Mouse (Mus musculus): Measurements from ENCODE around the gene Orai3.

The Orai3 gene

DNA sequence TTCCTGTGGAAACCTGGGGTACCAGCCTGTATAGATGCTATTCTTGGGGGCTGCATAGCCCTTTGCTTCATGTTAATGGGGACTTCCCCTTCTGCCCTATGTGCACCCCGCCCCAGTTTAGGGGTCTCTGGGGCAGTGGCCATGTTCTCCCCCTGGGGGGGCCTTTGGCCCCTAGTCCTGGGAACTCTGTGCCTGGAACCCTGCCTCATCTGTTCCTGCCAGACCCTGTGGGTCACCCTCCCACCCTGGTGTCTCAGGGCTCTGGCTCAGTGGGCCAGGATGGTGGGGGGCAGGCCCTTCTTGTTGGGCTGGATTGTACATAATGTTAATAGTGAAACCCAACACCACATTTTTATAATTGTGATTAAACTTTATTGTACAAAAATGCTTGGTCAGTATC lies 30.1 kb downstream of the Orai3 start:
- DNase-seq, result no peak

DNA sequence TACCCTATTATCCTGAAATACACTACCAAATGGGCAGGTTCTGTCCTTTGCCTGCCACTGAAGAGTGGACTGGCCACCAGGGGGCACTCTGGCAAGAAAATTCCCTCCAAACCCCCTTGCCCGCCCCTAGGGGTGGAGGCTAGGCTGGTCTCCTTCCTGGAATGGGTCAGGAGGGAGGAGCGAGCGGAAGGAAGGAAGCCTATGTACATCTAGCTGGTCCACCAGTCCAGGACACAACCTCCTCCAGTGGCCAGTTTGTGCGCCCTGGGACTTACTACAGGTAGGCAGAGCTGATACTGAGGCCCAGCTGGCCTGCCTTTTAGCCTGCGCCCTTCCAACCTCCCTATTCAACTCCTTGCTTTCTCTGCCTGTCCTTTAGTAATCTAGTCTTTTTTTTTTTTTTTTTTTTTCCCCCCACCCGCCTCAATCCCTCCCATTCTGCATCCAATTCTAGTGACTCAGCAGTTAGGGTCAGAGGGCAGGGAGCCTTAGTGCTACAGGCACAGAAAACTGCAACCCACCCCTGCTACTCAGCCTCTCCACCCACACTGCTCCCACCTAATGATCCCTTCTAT lies 30.9 kb downstream of the Orai3 start, which contains the start of gene Hsd3b7:
Gene Hsd3b7, plus strand, starts transcription at position 170 of the 575 bp plus-strand sequence.
- peak; percentile 97 for DNase-seq

DNA sequence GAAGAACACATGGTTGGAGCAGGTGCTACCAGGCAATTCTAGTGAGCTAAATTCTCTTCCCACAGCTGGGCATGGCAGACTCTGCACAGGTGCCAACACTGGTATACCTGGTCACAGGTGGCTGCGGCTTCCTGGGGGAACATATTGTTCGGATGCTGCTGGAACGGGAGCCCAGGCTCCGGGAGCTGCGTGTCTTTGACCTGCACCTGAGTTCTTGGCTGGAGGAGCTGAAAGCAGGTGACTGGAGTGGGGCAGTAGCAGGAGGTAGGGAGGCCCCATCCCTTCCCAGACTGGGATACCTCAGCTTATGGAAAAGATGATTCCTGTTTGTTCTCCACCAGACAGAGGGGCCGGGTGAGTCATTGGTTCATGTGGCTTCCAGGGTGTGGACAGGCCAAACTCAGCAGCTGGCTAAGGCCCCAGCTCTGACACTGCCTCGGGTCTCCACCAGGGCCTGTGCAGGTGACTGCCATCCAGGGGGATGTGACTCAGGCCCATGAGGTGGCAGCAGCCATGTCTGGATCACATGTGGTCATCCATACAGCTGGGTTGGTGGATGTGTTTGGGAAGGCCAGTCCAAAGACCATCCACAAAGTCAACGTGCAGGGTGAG lies 31.5 kb downstream of the Orai3 start:
- DNase-seq, result no peak

DNA sequence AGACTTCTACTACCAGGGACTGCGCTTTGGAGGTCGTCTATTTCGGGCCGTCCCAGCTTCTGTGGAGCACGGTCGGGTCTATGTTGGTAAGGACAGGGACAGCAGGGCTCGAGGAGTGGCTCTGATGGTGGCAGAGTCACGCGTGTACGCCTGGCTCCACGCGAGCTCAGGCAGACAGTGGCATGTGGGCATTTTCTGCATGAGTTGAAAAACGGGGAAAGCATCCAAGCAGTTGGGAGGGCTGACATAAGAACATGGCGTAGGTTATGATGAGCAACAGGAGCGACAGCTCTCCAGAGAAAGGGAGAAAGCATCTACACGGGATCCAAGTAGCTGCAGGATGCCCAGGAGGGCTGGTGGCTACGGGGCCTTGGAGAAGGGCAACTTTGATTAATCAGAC lies 32.7 kb downstream of the Orai3 start:
- DNase-seq, result no peak

DNA sequence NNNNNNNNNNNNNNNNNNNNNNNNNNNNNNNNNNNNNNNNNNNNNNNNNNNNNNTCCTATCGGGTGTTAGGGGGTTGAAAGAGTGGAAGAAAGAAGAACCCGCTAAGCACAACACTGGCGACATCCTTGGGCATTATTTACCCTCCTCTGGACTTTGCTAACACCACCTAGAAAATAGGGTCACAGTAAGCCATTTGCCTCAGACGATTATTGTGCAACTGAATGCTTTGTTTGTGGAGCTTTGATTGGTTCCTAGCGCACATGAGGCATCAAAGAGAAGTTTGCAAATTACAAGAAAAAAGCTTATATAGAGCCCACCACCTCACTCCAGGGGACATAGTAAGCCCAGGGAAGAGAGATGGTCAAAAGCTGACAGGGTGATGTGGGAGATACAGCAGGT lies 39.2 kb downstream of the Orai3 start:
- no peak for DNase-seq

DNA sequence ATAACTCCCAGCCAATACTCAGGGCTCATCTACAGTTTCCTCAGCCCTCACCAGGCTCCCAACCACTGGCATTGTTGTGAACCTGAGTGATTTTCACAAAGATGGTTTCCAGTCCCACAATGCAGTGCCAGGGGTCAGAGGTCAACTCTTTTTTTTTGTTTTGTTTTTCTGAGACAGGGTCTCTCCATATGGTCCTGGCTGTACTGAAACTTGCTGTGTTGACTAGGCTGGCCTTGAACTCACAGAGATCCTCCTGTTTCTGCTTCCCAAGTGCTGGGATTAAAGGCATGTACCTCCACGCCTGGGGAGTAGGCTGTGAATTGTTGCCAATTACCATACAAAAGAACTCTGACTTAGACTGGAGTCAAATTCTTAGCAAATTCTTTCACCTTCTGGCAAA lies 40.2 kb downstream of the Orai3 start:
- no peak for DNase-seq

DNA sequence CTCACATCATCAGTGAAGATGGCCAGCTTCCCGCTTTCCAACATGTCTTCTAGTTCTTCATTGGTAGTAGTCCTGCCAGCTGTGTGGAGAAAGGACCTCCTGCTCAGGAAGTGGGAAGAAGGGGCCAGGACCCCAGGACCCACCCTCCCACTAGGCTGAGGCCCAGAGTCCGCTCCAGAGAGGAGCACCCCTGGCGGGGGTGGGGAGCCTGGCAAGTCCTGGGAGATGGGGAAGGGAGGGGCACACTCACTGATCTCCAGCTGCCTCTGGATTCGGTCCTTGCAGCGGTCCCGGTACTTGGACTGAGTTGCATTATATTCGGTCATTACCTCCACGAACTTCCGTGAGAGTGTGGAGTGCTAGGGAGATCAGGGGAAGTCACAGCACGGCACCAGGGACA lies 41.0 kb downstream of the Orai3 start:
- DNase-seq, result no peak

DNA sequence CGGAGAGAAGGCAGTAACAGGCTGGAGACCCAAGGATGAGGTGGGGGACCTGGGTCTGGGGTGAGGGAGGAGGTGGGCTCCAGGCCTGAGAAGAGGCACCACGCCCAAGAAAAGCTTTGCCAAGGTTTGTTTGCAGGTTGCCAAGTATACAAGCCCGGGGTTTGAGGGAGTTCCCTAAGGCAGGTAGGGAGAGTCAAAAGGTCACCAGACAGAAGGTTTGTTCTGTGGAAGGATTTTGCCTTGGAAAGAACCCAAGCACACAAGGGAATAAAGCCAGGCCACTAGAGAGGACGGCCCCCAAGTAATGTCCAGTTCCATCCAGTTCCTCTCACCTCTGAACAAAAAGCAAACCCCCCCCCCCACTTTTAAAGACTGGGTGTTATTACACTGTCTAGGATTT lies 41.6 kb downstream of the Orai3 start:
- DNase-seq, result no peak

DNA sequence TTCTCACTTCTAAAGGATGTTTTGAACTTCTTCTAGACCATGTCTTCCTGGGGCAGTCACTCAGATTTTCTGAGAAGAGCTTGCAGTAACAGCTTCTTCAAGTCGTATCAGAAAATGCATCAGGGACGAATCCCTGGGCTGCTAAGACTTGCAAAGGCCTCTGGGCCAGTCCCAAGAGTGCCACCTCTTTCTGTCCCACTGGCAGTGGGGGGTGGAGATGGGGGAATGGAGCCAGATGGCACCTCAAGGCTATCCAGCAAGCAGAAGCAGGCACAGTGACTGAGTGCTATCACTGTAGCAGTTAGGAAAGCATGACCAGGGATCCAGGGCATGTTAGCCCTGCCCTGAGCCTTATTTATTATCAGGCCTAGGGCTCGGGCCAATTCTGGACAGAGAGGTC lies 42.7 kb downstream of the Orai3 start:
- DNase-seq, result no peak

DNA sequence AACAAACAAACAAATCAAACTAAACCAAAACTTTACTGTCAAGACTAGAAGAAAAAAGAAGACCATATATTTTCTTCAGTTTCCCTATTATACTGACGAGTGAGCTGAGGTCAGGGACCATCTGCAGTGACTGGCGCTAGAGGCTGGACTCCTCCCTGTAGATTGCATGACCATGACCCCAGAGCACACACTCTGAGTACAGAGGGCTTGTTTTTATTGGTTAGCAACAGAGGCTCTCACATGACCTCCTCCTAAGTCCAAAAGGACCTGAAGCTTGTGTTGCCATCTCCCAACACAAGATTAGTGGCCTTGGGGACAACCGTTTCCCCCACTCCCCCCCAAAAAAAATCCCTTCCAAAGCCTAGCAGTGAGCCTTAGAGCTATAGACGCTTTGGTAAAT lies 44.2 kb downstream of the Orai3 start:
- no peak for DNase-seq

DNA sequence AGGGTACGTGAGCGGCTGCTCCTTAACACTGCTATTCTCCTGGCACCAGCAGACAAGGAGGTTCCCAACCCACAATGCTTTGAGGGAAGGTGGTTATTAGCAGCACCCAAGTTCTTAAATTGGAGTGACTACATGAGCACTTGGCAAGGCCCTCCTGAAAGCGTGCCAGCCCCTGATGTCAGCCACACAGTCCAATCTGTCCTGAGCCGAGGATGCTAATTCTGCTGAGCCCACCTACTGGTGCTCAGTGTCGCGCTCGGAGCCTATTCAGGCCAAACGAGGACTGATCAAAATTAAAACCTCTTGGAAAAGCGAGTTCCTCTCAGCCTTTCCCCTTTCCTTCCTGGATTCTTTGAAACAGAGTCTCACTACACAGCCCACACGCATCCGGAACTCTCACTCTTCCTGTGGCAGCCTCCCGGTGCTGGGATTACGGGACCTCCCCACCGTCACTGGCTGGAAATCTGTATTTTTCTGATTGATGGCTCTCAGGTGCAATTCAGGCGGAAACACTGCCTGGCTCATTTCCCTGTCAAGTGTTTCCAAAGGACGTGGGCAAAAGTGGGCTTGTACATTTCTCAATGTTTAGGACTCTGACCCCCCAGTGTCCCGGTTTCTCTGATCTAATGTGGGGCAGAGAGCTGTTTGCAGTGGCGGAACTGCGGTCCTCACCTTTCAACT lies 44.8 kb downstream of the Orai3 start:
- peak; percentile 48 for DNase-seq

DNA sequence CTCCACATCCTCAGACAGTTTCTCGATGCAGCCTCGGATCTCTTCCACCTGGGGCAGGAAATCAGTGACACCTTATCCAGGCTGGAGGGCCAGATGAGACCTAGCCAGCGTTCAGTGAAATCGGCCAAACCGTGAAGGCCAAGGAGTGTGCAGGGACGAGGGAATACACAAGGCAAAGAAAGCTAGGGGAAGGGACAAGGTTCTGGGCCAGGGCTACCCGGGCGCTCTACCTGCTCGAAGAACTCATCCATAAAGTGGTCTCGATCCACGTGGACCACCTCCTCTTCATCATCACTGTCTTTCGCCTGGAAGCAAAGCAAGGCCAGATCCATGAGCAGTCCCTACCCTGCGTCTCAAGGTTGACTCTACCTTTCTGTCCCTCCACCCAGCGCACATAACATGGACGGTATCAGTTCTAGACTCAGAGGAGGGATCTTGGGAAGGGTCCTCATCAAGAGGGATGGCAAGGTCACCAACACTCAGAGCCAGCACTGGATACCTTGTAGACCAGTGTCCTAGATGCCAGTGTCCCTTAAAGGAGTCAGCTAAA lies 45.6 kb downstream of the Orai3 start:
- no peak for DNase-seq

DNA sequence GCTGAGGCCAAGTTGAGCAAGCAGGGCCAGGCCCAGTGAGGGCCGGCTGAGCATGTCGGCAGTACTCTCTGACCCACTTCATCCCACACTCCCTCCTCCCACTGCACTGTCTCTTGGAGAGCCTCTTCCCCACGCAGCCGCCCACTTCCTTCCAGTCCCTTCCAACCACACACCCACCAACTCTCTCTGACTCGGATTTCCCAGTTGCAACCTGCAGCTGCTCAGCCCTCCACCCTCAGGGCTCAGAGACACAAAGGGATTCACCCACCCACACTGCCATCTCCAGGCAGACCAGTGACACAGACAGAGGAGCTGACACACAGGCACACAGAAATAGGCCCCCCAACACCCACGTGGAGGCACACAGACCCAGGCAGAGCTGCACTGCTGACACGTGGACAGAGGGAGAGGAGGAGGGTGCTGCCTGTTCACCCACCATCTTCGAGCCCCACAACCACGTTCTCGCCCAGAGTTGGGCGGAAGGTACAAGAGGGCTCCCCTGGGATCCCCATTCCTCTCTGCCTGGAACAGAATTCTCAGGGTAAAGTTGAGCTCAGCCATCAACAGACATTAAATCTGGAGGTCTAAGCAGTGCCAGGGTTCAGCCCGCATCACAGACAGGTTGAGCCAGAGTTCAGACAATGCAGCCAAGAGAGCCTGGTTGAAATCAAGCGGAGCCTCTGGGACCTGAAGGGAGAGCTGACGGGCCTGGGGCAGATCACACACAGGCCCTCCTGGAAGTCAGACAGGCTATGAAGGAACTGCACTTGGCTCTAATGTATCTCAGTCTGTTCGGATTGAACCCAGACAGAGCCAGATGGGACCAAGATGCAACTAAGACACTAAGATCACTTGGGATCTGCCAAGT lies 46.6 kb downstream of the Orai3 start:
- DNase-seq, result peak; percentile 56

DNA sequence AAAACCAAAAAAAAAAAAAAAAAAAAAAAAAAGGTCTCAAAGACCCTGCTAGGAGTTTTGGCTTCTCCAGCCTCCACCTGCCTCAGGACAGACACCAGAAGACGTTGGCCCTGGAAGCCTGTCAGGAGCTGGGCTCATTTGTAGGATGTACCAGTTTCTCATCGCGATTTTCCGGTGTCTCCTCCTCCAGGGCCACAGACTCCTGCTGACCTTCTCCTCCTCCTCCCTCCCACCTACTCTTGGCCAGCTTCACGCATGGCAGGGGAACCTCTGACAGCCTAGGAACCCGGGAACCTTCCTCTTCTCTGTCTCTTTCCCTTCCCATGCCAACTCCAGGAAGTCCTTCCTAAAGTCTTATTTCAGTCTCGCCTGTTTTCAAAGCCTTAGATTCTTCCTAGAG lies 47.4 kb downstream of the Orai3 start:
- no peak for DNase-seq

DNA sequence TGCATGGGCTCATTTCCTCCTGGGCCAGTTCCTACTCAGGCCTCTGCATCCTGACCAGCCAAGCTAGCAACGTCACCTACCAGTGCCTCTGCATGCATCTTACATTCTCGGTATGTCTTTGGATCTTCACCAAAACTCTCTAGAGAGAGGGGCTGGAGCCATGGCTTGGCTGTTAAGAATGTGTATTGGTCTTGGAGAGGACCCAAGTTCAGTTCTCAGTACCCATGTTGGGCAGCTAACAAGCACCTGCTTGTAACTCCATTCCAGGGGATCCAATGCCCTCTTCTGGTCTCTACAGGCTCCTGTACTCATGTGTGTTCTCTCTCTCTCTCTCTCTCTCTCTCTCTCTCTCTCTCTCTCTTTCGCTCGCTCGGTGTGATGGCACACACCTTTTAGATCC lies 48.2 kb downstream of the Orai3 start:
- DNase-seq, result no peak

DNA sequence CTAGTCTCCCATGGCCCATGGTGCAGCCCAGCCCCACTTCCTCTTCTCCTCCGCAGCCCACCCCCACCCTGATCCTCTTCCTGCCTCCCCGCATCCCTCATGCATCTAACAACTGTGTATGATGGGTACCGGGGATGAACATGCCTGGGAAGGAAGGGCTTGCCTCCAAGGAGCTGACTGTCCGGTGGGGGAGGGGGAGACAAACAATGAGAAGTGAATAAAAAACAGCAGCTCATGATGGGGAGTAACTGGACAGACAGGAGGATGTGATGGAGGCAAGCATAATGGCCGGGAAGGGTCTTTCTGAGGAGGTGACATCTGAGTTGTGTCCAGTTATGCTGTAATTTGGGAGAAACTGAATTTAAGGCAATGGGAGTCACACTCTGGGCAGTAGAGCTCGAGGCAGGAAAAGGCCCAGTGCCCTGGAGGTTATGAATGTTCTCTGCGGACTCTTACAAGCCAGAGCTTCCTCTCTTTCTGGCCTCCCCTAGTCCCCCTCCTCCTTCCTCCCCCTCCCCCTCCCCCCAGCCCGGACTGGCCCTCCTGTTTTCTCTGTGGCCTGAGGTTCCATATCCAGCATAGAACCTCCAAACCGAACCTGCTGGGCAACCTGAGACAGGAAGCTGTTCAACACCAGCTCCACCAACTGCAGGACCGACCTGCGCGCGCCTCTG lies 51.4 kb downstream of the Orai3 start:
- DNase-seq, result no peak

DNA sequence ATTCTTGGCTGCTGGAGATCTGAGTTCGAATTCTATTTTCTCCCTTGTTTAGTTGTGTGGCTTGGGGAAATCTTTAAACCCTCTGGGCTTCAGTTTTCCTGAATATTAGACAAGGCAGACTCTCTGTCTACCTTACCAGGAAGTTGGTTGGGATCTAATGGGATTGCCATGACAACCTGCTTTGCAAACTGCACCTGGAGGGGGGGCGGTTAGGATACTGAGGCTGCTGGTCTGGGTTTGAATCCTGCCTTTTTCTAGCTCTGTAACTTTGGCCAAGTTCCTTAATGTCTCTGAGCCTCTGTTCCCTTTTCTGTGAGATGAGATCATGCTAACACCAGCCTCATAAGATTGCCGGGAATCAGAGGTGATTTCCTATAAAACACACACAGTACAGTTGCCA lies 52.9 kb downstream of the Orai3 start:
- DNase-seq, result no peak

DNA sequence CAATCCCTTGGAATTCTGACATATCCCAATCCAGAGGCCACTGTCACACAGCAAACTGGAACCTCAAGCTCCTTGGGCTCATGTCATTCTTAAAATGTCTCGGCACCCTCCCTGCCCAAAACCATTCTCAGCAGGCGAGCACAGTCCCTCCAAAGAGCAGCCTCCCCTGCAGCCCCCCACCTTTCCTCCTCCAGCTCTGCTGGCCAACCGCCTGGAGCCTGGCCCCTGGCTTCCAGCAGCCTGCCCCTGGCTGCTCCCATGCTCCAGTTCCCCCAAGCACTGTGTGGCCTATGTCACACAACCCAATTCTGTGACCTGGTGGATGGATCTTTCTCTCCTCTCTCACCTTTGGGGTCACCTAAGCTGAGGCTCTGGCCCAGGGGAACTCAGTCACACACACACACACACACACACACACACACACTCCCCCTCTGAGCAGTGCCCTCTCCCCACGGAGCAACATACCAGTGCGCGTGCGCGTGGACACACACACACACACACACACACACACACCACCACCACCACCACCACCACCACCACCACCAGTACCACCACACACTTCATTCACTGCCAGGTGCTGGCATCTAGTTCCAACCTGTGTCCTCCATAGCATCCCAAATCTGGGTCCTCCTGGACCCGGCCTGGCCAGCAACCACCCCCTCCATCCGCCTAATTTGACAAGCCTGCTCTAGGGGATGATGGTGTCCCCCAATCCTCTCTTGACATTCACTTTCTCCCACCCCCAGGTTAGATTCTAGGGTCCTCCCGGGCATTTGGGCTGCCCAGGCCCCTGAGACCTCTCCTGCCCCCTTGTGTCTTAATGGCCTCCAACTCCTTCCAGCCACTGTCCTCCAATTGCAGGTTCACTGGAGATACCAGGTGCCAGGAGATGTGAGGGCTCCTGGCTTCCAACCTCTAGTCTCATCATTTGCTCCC lies 53.9 kb downstream of the Orai3 start:
- DNase-seq, result no peak

DNA sequence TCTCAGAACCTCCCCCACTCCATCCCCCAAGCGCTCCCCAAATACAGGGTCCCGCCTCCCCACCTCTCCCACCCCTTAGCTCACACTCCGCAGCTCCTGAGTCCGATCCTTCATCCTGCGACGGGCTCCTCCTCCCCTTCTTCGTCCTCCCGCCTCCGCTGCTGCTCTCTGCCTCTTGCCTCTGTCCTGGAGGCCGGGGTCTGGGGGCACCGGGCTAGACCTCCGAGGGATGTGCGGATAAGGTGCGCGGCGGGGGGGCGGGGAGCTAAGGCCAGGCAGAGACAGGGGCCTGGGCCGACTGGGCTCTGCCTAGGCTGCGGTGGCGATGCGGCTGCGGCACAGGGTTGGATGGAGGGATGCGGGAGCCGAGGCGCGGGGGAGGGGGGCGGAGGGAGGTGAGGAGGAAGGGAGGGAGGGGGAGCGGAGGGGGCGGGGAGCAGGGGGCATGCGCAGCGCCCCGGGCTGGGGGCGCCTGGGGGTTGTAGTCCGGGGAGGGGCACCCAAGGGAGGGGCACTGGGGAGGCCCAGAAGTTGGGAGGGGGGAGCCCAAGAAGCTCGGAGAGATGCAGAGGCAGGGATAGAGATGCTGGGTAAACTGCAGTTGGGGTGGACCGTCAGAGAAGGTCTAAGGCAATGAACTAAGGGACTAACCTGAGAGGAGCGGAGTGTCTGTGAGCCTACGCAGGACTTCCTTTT lies 54.7 kb downstream of the Orai3 start, which contains the start of the genes Stx4a and Stx1b:
Gene Stx4a, plus strand, starts transcription at position 119 of the 696 bp plus-strand sequence.
Gene Stx1b, minus strand, starts transcription at position 374 of the 696 bp plus-strand sequence.
- DNase-seq, result no peak

Measured in lung, postnatal 14 days (tissue).